Mouse (Mus musculus) liver, embryonic 12.5 days (tissue): ENCODE measurements around the gene Arhgap17. TPM values are rescaled to one million over a fixed set of nuclear protein-coding genes. Genes with fewer than 3 reads are reported as not detected.

Experiments
- ATAC-seq: fragments of 200-750 bp; cut with Nextera tagmentation; 2 replicates; pipeline ENCODE4 v1.8.0; 2017; ENCODE audit warnings: moderate number of reproducible peaks, mild to moderate bottlenecking, moderate library complexity
- H3K27ac ChIP-seq: fragments of 300-500 bp; sonication (generic); 2 replicates; pipeline ENCODE4 v1.5.1; 2016; ENCODE audit warnings: mild to moderate bottlenecking
- H3K27me3 ChIP-seq: fragments of 300-500 bp; sonication (generic); replicated peaks from 2 replicates; pipeline ENCODE4 v1.6.1; 2016; ENCODE audit warnings: mild to moderate bottlenecking, moderate library complexity
- H3K36me3 ChIP-seq: fragments of 300-500 bp; sonication (generic); 2 replicates; pipeline ENCODE4 v1.6.1; 2016; ENCODE audit warnings: mild to moderate bottlenecking, moderate library complexity
- H3K4me1 ChIP-seq: fragments of 300-500 bp; sonication (generic); 2 replicates; pipeline ENCODE4 v1.6.1; 2016
- H3K4me2 ChIP-seq: fragments of 300-500 bp; sonication (generic); 2 replicates; pipeline ENCODE4 v1.6.1; 2016; ENCODE audit warnings: mild to moderate bottlenecking, moderate library complexity
- H3K4me3 ChIP-seq: fragments of 300-500 bp; sonication (generic); 2 replicates; pipeline ENCODE4 v1.5.1; 2016; ENCODE audit warnings: mild to moderate bottlenecking, moderate library complexity
- H3K9ac ChIP-seq: fragments of 300-500 bp; sonication (generic); 2 replicates; pipeline ENCODE4 v1.6.1; 2016; ENCODE audit warnings: mild to moderate bottlenecking, moderate library complexity
- H3K9me3 ChIP-seq: fragments of 300-500 bp; sonication (generic); replicated peaks from 2 replicates; pipeline ENCODE4 v1.6.1; 2016; ENCODE audit warnings: mild to moderate bottlenecking, moderate library complexity
- WGBS: fragments of 180-500 bp; shearing (Covaris S2); methylation state at CpG from one replicate; pipeline ENCODE4 v1.1.7; 2016; ENCODE audit not compliant: insufficient replicate concordance; 5-methylcytosine and 5-hydroxymethylcytosine counted together
- polyA plus RNA-seq: library from polyadenylated mRNA; unstranded; fragments of >200 nt; fragmentation: Nextera tagmentation; extraction: Ambion mirVana; gene quantifications from 2 replicates; pipeline ENCODE4 v1.2.1, GENCODE M21; 2016

Gene Arhgap17
- polyA plus RNA-seq, 1 experiment from 2014 or later = 16.7 TPM

- Histone ChIP-seq H3K4me2 (no peak overlapping the region), H3K9me3 (no peaks in the 10 kb centered on the region), H3K27ac (no peak overlapping the region), H3K4me1 (no peaks in the 10 kb centered on the region), H3K9ac (no peak overlapping the region), H3K36me3 (no peaks in the 10 kb centered on the region), H3K27me3 (no peaks in the 10 kb centered on the region), H3K4me3 (no peak overlapping the region)
- no peak for ATAC-seq
- 74% methylated on average over 7 of the region's 7 CpGs for WGBS
These were observed 116.3 kb downstream of the Arhgap17 start for GRCm38 (mm10) chr7:123253396-123253795.

DNA sequence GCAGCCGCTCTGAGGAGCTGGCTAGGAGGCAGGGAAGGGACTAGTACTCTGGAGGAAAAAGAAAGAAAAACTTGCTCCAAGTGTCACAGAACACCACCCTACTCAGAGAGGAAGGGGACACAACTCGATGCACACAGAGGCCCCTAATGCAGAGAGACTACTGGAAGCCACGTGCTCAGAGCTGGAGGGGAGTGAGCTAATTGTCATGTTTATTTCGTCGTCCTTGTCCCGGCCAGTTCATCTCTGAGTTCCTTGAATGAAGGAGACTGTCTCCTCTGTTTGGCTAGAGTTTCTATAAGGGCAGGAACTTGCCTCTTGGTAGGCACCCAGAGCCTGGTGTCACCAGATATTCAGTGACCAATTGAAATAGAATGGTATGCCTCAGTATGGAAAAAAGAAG, 118.4 kb downstream of the Arhgap17 start:
- Histone ChIP-seq H3K4me1 (peaks cover 6% of the 10 kb centered on the region), H3K27ac (no peak overlapping the region), H3K9me3 (no peaks in the 10 kb centered on the region), H3K27me3 (no peaks in the 10 kb centered on the region), H3K4me2 (no peak overlapping the region), H3K4me3 (no peak overlapping the region), H3K9ac (no peak overlapping the region), H3K36me3 (no peaks in the 10 kb centered on the region)
- ATAC-seq = no peak
- 52% methylated on average over 6 of the region's 6 CpGs for WGBS

GRCm38 (mm10) chr7:123248166-123248565, 121.5 kb downstream of the Arhgap17 start:
- H3K4me1 ChIP-seq = peaks cover 20% of the 10 kb centered on the region
- no peaks in the 10 kb centered on the region for H3K36me3 ChIP-seq
- H3K4me3 ChIP-seq = no peak overlapping the region
- no peak for ATAC-seq
- H3K9ac ChIP-seq = no peak overlapping the region
- no peak overlapping the region for H3K27ac ChIP-seq
- H3K4me2 ChIP-seq = no peak overlapping the region
- WGBS = 31% methylated on average over 2 of the region's 2 CpGs
- H3K27me3 ChIP-seq = no peaks in the 10 kb centered on the region
- H3K9me3 ChIP-seq = no peaks in the 10 kb centered on the region

- H3K9ac ChIP-seq = no peak overlapping the region
- no peaks in the 10 kb centered on the region for H3K36me3 ChIP-seq
- ATAC-seq = peak; percentile 62; the same call in 1 of the 2 replicates
- no peak overlapping the region for H3K27ac ChIP-seq
- WGBS = 17% methylated on average over 4 of the region's 4 CpGs
- no peaks in the 10 kb centered on the region for H3K9me3 ChIP-seq
- no peak overlapping the region for H3K4me2 ChIP-seq
- H3K4me1 ChIP-seq = peaks cover 20% of the 10 kb centered on the region
- no peak overlapping the region for H3K4me3 ChIP-seq
- no peaks in the 10 kb centered on the region for H3K27me3 ChIP-seq
These were observed 123.1 kb downstream of the Arhgap17 start for GRCm38 (mm10) chr7:123246504-123247084.

DNA sequence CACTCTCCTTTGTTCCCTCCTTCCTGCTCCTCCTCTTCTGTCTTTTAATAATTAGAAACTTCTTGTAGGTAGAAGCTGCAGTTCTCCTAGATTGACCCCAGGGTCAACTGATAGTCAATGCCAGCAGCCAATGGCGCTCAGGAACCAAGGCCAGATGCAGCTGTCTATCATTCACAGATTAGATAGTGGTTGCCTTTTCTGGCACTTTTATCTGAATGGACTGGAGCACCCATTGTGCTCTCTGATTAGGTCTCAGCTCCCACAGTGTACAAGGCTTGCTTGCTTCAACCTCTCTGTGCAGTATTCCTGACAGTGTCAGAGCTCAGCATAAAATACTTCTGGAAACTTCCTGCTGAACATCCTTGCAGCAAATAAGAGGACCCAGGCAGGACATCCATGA, 124.9 kb downstream of the Arhgap17 start:
- Histone ChIP-seq H3K4me3 (no peak overlapping the region), H3K36me3 (no peaks in the 10 kb centered on the region), H3K4me1 (peaks cover 20% of the 10 kb centered on the region), H3K27me3 (no peaks in the 10 kb centered on the region), H3K9ac (no peak overlapping the region), H3K4me2 (no peak overlapping the region), H3K27ac (no peak overlapping the region), H3K9me3 (no peaks in the 10 kb centered on the region)
- ATAC-seq = peak; percentile 71
- WGBS = 36% methylated on average over 1 of the region's 1 CpGs

DNA sequence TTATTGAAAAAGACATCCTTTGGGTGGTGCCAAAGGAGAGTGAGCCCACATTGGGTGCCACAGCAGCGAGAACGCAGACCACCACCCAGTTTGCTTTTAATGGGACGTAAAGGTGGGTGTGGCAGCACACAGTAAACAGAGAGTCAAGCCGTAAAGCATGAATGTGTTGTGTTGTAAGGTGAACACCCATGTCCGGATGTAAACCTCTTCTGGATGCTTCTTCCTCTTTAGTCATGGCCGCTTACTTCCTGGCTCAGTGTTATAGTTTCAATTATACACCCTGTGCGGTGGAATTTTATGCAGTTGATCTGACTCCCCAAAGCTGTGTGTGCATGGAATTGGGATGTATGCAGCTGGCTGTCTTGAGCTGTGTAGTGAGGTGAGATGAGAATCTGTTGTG, 127.5 kb downstream of the Arhgap17 start:
- H3K4me3 ChIP-seq = no peak overlapping the region
- no peak overlapping the region for H3K4me2 ChIP-seq
- no peak for ATAC-seq
- H3K27me3 ChIP-seq = no peaks in the 10 kb centered on the region
- no peak overlapping the region for H3K9ac ChIP-seq
- no peaks in the 10 kb centered on the region for H3K36me3 ChIP-seq
- no peak overlapping the region for H3K27ac ChIP-seq
- no peaks in the 10 kb centered on the region for H3K9me3 ChIP-seq
- 72% methylated on average over 7 of the region's 7 CpGs for WGBS
- H3K4me1 ChIP-seq = peaks cover 20% of the 10 kb centered on the region

GRCm38 (mm10) chr7:123240064-123240463, 129.7 kb downstream of the Arhgap17 start:
- ATAC-seq = no peak
- no peak overlapping the region for H3K4me2 ChIP-seq
- no peaks in the 10 kb centered on the region for H3K9me3 ChIP-seq
- H3K36me3 ChIP-seq = no peaks in the 10 kb centered on the region
- H3K27ac ChIP-seq = no peak overlapping the region
- no peak overlapping the region for H3K4me3 ChIP-seq
- H3K9ac ChIP-seq = no peak overlapping the region
- WGBS = 27% methylated on average over 6 of the region's 6 CpGs
- no peaks in the 10 kb centered on the region for H3K27me3 ChIP-seq
- peaks cover 9% of the 10 kb centered on the region for H3K4me1 ChIP-seq

GRCm38 (mm10) chr7:123238621-123239020, 131.1 kb downstream of the Arhgap17 start:
- H3K27me3 ChIP-seq = no peaks in the 10 kb centered on the region
- H3K36me3 ChIP-seq = no peaks in the 10 kb centered on the region
- no peak overlapping the region for H3K9ac ChIP-seq
- 66% methylated on average over 4 of the region's 4 CpGs for WGBS
- no peak overlapping the region for H3K27ac ChIP-seq
- no peak overlapping the region for H3K4me2 ChIP-seq
- no peaks in the 10 kb centered on the region for H3K4me1 ChIP-seq
- H3K9me3 ChIP-seq = no peaks in the 10 kb centered on the region
- no peak overlapping the region for H3K4me3 ChIP-seq
- no peak for ATAC-seq

DNA sequence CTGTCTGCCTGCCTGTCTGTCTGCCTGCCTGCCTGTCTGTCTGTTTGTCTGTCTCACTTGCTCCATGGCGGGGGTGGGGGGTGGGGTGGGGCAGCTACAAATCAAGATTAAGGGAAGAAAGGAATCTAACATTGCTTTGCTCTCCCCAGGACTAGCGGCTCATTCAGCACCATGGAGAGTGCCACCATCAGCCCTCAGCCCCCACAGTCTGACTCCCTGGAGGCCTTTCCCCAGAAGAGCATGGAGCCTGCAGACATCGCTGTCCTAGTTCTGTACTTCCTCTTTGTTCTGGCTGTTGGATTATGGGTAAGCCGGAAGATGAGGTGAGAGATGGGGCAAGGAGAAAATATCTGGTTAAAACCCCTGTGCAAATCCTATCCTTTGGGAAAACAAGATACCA, 134.3 kb downstream of the Arhgap17 start:
- Histone ChIP-seq H3K27ac (no peak overlapping the region), H3K4me2 (no peak overlapping the region), H3K4me3 (no peak overlapping the region), H3K9me3 (no peaks in the 10 kb centered on the region), H3K36me3 (no peaks in the 10 kb centered on the region), H3K4me1 (no peaks in the 10 kb centered on the region), H3K27me3 (no peaks in the 10 kb centered on the region), H3K9ac (no peak overlapping the region)
- WGBS = 11% methylated on average over 4 of the region's 4 CpGs
- no peak for ATAC-seq

Other genes with a start within 250 kb of the Arhgap17 start
- gene Tnrc6a, start 246.0 kb downstream of the Arhgap17 start, polyA plus RNA-seq = 24.7 and 29.8 TPM in 2 replicates
- 0.24 and 0.30 TPM in 2 replicates for gene Slc5a11, start 155.1 kb downstream of the Arhgap17 start, polyA plus RNA-seq
- gene Lcmt1, start 131 bp downstream of the Arhgap17 start, polyA plus RNA-seq = 33.4 and 34.4 TPM in 2 replicates
- gene Aqp8, start 92.4 kb upstream of the Arhgap17 start, polyA plus RNA-seq = 2.4 and 2.6 TPM in 2 replicates
- gene Zkscan2, start 130.5 kb upstream of the Arhgap17 start, polyA plus RNA-seq = 0.48 and 0.59 TPM in 2 replicates